Mouse (Mus musculus) olfactory bulb, adult 2 months (tissue): ENCODE measurements at regions not wholly inside any gene's neighbourhood (a gene's known extent, or its start where the extent isn't known, plus 50 kb on each side); places are given as distances from the start of the nearest gene placed in this dataset.

Source experiments
- CTCF ChIP-seq: fragments of 200-500 bp; IDR thresholded peaks from 2 replicates; pipeline ENCODE4 v1.5.1; 2012; ENCODE audit warnings: low read depth, mild to moderate bottlenecking, low read length, moderate library complexity; ENCODE audit not compliant: insufficient read depth
- POLR2A ChIP-seq: fragments of 200-500 bp; IDR thresholded peaks from 2 replicates; pipeline ENCODE4 v1.6.1; 2012; ENCODE audit warnings: mild to moderate bottlenecking, low read depth, low read length, moderate library complexity; ENCODE audit not compliant: insufficient read depth

GRCm38 (mm10) chr15:27340070-27340469, 126.4 kb upstream of the Ank start:
- no peak for TF ChIP-seq CTCF
- no peak for TF ChIP-seq POLR2A
